Mouse (Mus musculus): ENCODE data around the gene Svop.
A peak's percentile ranks its signal among the peaks of the same experiment; 100 is the strongest.

Gene Svop

GRCm38 (mm10) chr5:113996458-113996857, 94.9 kb downstream of the Svop start:
- no peak for DNase-seq (ENCODE audit: low spot score in 2 of 2)

- peak; percentile 83 to 85 for DNase-seq (ENCODE audit: low spot score in 2 of 2)
These were observed 97.6 kb downstream of the Svop start, which contains the start of gene Ssh1 for GRCm38 (mm10) chr5:113993487-113994465. Gene Ssh1, minus strand, starts transcription at chr5:113993894.

GRCm38 (mm10) chr5:113993031-113993486, 98.3 kb downstream of the Svop start:
- DNase-seq (ENCODE audit: low spot score in 2 of 2): peak in 1 of 2 experiments; percentile 45

GRCm38 (mm10) chr5:113992339-113992831, 99.0 kb downstream of the Svop start:
- no peak for DNase-seq (ENCODE audit: low spot score in 2 of 2)

GRCm38 (mm10) chr5:113991141-113991540, 100.2 kb downstream of the Svop start:
- DNase-seq (ENCODE audit: low spot score in 2 of 2): no peak

GRCm38 (mm10) chr5:113990593-113990992, 100.8 kb downstream of the Svop start:
- DNase-seq (ENCODE audit: low spot score in 2 of 2): no peak

GRCm38 (mm10) chr5:113989437-113990024, 101.8 kb downstream of the Svop start:
- no peak for DNase-seq (ENCODE audit: low spot score in 2 of 2)

- no peak for DNase-seq (ENCODE audit: low spot score in 2 of 2)
These were observed 105.0 kb downstream of the Svop start for GRCm38 (mm10) chr5:113986182-113986961.

- no peak for DNase-seq (ENCODE audit: low spot score in 2 of 2)
These were observed 105.6 kb downstream of the Svop start for GRCm38 (mm10) chr5:113985737-113986136.

- no peak for DNase-seq (ENCODE audit: low spot score in 2 of 2)
These were observed 107.2 kb downstream of the Svop start for GRCm38 (mm10) chr5:113984025-113984740.

GRCm38 (mm10) chr5:113983541-113983940, 107.8 kb downstream of the Svop start:
- no peak for DNase-seq (ENCODE audit: low spot score in 2 of 2)

GRCm38 (mm10) chr5:113981843-113982242, 109.5 kb downstream of the Svop start:
- DNase-seq (ENCODE audit: low spot score in 2 of 2): no peak

GRCm38 (mm10) chr5:113981171-113981570, 110.2 kb downstream of the Svop start:
- no peak for DNase-seq (ENCODE audit: low spot score in 2 of 2)

GRCm38 (mm10) chr5:113980511-113980910, 110.9 kb downstream of the Svop start:
- no peak for DNase-seq (ENCODE audit: low spot score in 2 of 2)

GRCm38 (mm10) chr5:113977309-113977708, 114.1 kb downstream of the Svop start:
- no peak for DNase-seq (ENCODE audit: low spot score in 2 of 2)
